Mouse (Mus musculus) hindbrain, embryonic 15.5 days (tissue): Measurements from ENCODE around the gene Lamp5. TPM values are rescaled to one million over a fixed set of nuclear protein-coding genes. Genes with fewer than 3 reads are reported as not detected.

Experiments used
- ATAC-seq: fragments of 200-750 bp; cut with Nextera tagmentation; 2 replicates; pipeline ENCODE4 v1.8.0; 2017; ENCODE audit warnings: low read depth, moderate number of reproducible peaks, moderate TSS enrichment; ENCODE audit not compliant: low FRiP score
- H3K27ac ChIP-seq: fragments of 300-500 bp; sonication (generic); replicated peaks from 2 replicates; pipeline ENCODE4 v1.5.1; 2015; ENCODE audit warnings: mild to moderate bottlenecking, inconsistent platforms
- H3K27me3 ChIP-seq: fragments of 300-500 bp; sonication (generic); 2 replicates; pipeline ENCODE4 v1.6.1; 2015; ENCODE audit warnings: control low read depth, inconsistent platforms
- H3K36me3 ChIP-seq: fragments of 300-500 bp; sonication (generic); 2 replicates; pipeline ENCODE4 v1.6.1; 2015; ENCODE audit warnings: control low read depth, inconsistent platforms
- H3K4me1 ChIP-seq: fragments of 300-500 bp; sonication (generic); replicated peaks from 2 replicates; pipeline ENCODE4 v1.6.1; 2015; ENCODE audit warnings: control low read depth, inconsistent platforms
- H3K4me2 ChIP-seq: fragments of 300-500 bp; sonication (generic); 2 replicates; pipeline ENCODE4 v1.6.1; 2015; ENCODE audit warnings: moderate library complexity, mild to moderate bottlenecking, inconsistent platforms
- H3K4me3 ChIP-seq: fragments of 300-500 bp; sonication (generic); 2 replicates; pipeline ENCODE4 v1.5.1; 2015; ENCODE audit warnings: mild to moderate bottlenecking, inconsistent platforms
- H3K9ac ChIP-seq: fragments of 300-500 bp; sonication (generic); 2 replicates; pipeline ENCODE4 v1.6.1; 2015; ENCODE audit warnings: inconsistent platforms
- H3K9me3 ChIP-seq: fragments of 300-500 bp; sonication (generic); 2 replicates; pipeline ENCODE4 v1.6.1; 2016; ENCODE audit warnings: control low read depth, inconsistent platforms
- WGBS: fragments of 180-500 bp; shearing (Covaris S2); methylation state at CpG from one replicate; pipeline ENCODE4 v1.1.7; 2015; 5-methylcytosine and 5-hydroxymethylcytosine counted together
- polyA plus RNA-seq: library from polyadenylated mRNA; unstranded; fragments of >200 nt; fragmentation: Nextera tagmentation; extraction: Ambion mirVana; gene quantifications from 2 replicates; pipeline ENCODE4 v1.2.1, GENCODE M21; 2015

Gene Lamp5
- polyA plus RNA-seq: 168 and 193 TPM in 2 replicates

GRCm38 (mm10) chr2:136051688-136052289 lies at the start of gene Lamp5:
Gene Lamp5 (plus strand): TSS chr2:136052239.
- Histone ChIP-seq H3K27me3 (no peaks in the 10 kb centered on the region), H3K4me2 (peak within 1 kb of the TSS; percentile 53), H3K9me3 (no peaks in the 10 kb centered on the region), H3K9ac (peak within 1 kb of the TSS; percentile 46), H3K27ac (peak within 1 kb of the TSS; percentile 77), H3K36me3 (no peaks in the 10 kb centered on the region), H3K4me1 (peaks cover 15% of the 10 kb centered on the region), H3K4me3 (peak within 1 kb of the TSS; percentile 30)
- WGBS: 5% methylated on average over 8 of the region's 8 CpGs
- ATAC-seq: peak; percentile 44

- Histone ChIP-seq H3K9me3 (no peaks in the 10 kb centered on the region), H3K27ac (no peak overlapping the region), H3K27me3 (no peaks in the 10 kb centered on the region), H3K4me3 (no peak overlapping the region), H3K36me3 (peaks cover 5% of the 10 kb centered on the region), H3K4me2 (no peak overlapping the region), H3K4me1 (no peaks in the 10 kb centered on the region), H3K9ac (no peak overlapping the region)
- 62% methylated on average over 1 of the region's 1 CpGs for whole genome bisulfite sequencing
- ATAC-seq: no peak
These were observed 48.2 kb upstream of the Lamp5 start for GRCm38 (mm10) chr2:136003836-136004235.

- Histone ChIP-seq H3K36me3 (peaks cover 7% of the 10 kb centered on the region), H3K4me3 (no peak overlapping the region), H3K27ac (no peak overlapping the region), H3K9ac (no peak overlapping the region), H3K4me1 (no peaks in the 10 kb centered on the region), H3K4me2 (no peak overlapping the region), H3K9me3 (no peaks in the 10 kb centered on the region), H3K27me3 (no peaks in the 10 kb centered on the region)
- WGBS: 90% methylated on average over 5 of the region's 5 CpGs
- ATAC-seq: no peak
These were observed 45.8 kb upstream of the Lamp5 start for GRCm38 (mm10) chr2:136006280-136006679.

- no peak for ATAC-seq
- WGBS: 93% methylated on average over 9 of the region's 9 CpGs
These were observed 39.3 kb upstream of the Lamp5 start for GRCm38 (mm10) chr2:136012759-136013158.

GRCm38 (mm10) chr2:136048464-136048863 lies 3.6 kb upstream of the Lamp5 start:
- no peaks in the 10 kb centered on the region for H3K9me3 ChIP-seq
- 71% methylated on average over 4 of the region's 4 CpGs for WGBS
- no peak overlapping the region for H3K9ac ChIP-seq
- H3K36me3 ChIP-seq: no peaks in the 10 kb centered on the region
- no peak overlapping the region for H3K27ac ChIP-seq
- H3K4me2 ChIP-seq: no peak overlapping the region
- H3K27me3 ChIP-seq: no peaks in the 10 kb centered on the region
- ATAC-seq: no peak
- H3K4me1 ChIP-seq: peaks cover 15% of the 10 kb centered on the region
- no peak overlapping the region for H3K4me3 ChIP-seq

More at GRCm38 (mm10) chr2:136012759-136013158, 39.3 kb upstream of the Lamp5 start:
- Histone ChIP-seq H3K9ac (no peak overlapping the region), H3K27ac (no peak overlapping the region), H3K4me1 (no peaks in the 10 kb centered on the region), H3K27me3 (no peaks in the 10 kb centered on the region), H3K4me2 (no peak overlapping the region), H3K9me3 (no peaks in the 10 kb centered on the region), H3K4me3 (no peak overlapping the region), H3K36me3 (peaks cover 3% of the 10 kb centered on the region)

GRCm38 (mm10) chr2:136050793-136051615 lies 1.0 kb upstream of the Lamp5 start:
- peak; percentile 84 for ATAC-seq
- WGBS: 17% methylated on average over 27 of the region's 27 CpGs

GRCm38 (mm10) chr2:136057861-136058331 lies 5.9 kb downstream of the Lamp5 start:
- WGBS: 3% methylated on average over 19 of the region's 19 CpGs
- Histone ChIP-seq H3K36me3 (no peaks in the 10 kb centered on the region), H3K27ac (peak overlapping the region; percentile 90), H3K9me3 (no peaks in the 10 kb centered on the region), H3K27me3 (0 out of 2 replicates have a peak, but pooled peaks cover 2% of the 10 kb centered on the region), H3K4me3 (peak overlapping the region; percentile 46), H3K4me2 (peak overlapping the region; percentile 72), H3K9ac (peak overlapping the region; percentile 59), H3K4me1 (peaks cover 17% of the 10 kb centered on the region)
- peak; percentile 68; the same call in 1 of the 2 replicates for ATAC-seq

More at GRCm38 (mm10) chr2:136050793-136051615, 1.0 kb upstream of the Lamp5 start:
- peak overlapping the region; percentile 77 for H3K27ac ChIP-seq
- H3K9me3 ChIP-seq: no peaks in the 10 kb centered on the region
- H3K9ac ChIP-seq: peak overlapping the region; percentile 46
- H3K4me1 ChIP-seq: peaks cover 15% of the 10 kb centered on the region
- peak overlapping the region; percentile 53 for H3K4me2 ChIP-seq
- H3K36me3 ChIP-seq: no peaks in the 10 kb centered on the region
- H3K4me3 ChIP-seq: peak overlapping the region; percentile 30
- no peaks in the 10 kb centered on the region for H3K27me3 ChIP-seq

- peak overlapping the region; percentile 90 for H3K27ac ChIP-seq
These were observed 6.4 kb downstream of the Lamp5 start for GRCm38 (mm10) chr2:136058398-136058797.

GRCm38 (mm10) chr2:136059029-136059669 lies 7.1 kb downstream of the Lamp5 start:
- H3K4me2 ChIP-seq: peak overlapping the region; percentile 72
- H3K9ac ChIP-seq: peak overlapping the region; percentile 59
- H3K27ac ChIP-seq: peak overlapping the region; percentile 90
- peak overlapping the region; percentile 46 for H3K4me3 ChIP-seq
- H3K27me3 ChIP-seq: 0 out of 2 replicates have a peak, but pooled peaks cover 2% of the 10 kb centered on the region
- ATAC-seq: peak; percentile 50; the same call in 1 of the 2 replicates
- under 1% methylated on average over 37 of the region's 37 CpGs for WGBS
- no peaks in the 10 kb centered on the region for H3K36me3 ChIP-seq
- H3K9me3 ChIP-seq: no peaks in the 10 kb centered on the region
- H3K4me1 ChIP-seq: peaks cover 17% of the 10 kb centered on the region

More at GRCm38 (mm10) chr2:136058398-136058797, 6.4 kb downstream of the Lamp5 start:
- Histone ChIP-seq H3K27me3 (0 out of 2 replicates have a peak, but pooled peaks cover 2% of the 10 kb centered on the region), H3K36me3 (no peaks in the 10 kb centered on the region), H3K4me3 (peak overlapping the region; percentile 46), H3K4me2 (peak overlapping the region; percentile 72), H3K9ac (peak overlapping the region; percentile 59), H3K9me3 (no peaks in the 10 kb centered on the region), H3K4me1 (peaks cover 17% of the 10 kb centered on the region)
- peak; percentile 45; the same call in 1 of the 2 replicates for ATAC-seq
- 2% methylated on average over 7 of the region's 7 CpGs for WGBS

GRCm38 (mm10) chr2:136064356-136064755 lies 12.3 kb downstream of the Lamp5 start:
- Histone ChIP-seq H3K36me3 (peaks cover 3% of the 10 kb centered on the region; the same call in 1 of the 2 replicates), H3K4me2 (peak overlapping the region; percentile 42), H3K27ac (peak overlapping the region; percentile 63), H3K27me3 (0 out of 2 replicates have a peak, but pooled peaks cover 2% of the 10 kb centered on the region), H3K9me3 (no peaks in the 10 kb centered on the region), H3K4me3 (no peak overlapping the region), H3K4me1 (peaks cover 4% of the 10 kb centered on the region), H3K9ac (no peak overlapping the region)
- 40% methylated on average over 1 of the region's 1 CpGs for WGBS
- ATAC-seq: no peak

GRCm38 (mm10) chr2:136095978-136096377 lies 43.9 kb downstream of the Lamp5 start:
- Histone ChIP-seq H3K4me2 (no peak overlapping the region), H3K36me3 (0 out of 2 replicates have a peak, but pooled peaks cover 5% of the 10 kb centered on the region), H3K9ac (no peak overlapping the region), H3K9me3 (no peaks in the 10 kb centered on the region), H3K27ac (no peak overlapping the region), H3K4me1 (no peaks in the 10 kb centered on the region), H3K27me3 (no peaks in the 10 kb centered on the region), H3K4me3 (no peak overlapping the region)
- 80% methylated on average over 2 of the region's 2 CpGs for WGBS
- no peak for ATAC-seq
